Mouse (Mus musculus) limb, embryonic 12.5 days (tissue): ENCODE measurements around the gene Gimap8. TPM values are rescaled to one million over a fixed set of nuclear protein-coding genes. Genes with fewer than 3 reads are reported as not detected.
"Not testable (repeated sequence)": the region's sequence is repeated elsewhere in the genome, so short reads cannot be mapped to it uniquely, and the experiment has no call there.

Source experiments
- ATAC-seq: fragments of 200-750 bp; cut with Nextera tagmentation; 2 replicates; pipeline ENCODE4 v1.8.0; 2017; ENCODE audit warnings: low read depth, moderate TSS enrichment; ENCODE audit not compliant: insufficient number of reproducible peaks, insufficient read depth, low FRiP score, low TSS enrichment
- H3K27ac ChIP-seq: fragments of 300-500 bp; sonication (generic); 2 replicates; pipeline ENCODE4 v1.5.1; 2016; ENCODE audit warnings: mild to moderate bottlenecking, moderate library complexity
- H3K27me3 ChIP-seq: fragments of 300-500 bp; sonication (generic); 2 replicates; pipeline ENCODE4 v1.6.1; 2016; ENCODE audit warnings: mild to moderate bottlenecking, moderate library complexity
- H3K36me3 ChIP-seq: fragments of 300-500 bp; sonication (generic); 2 replicates; pipeline ENCODE4 v1.6.1; 2016; ENCODE audit warnings: mild to moderate bottlenecking, moderate library complexity
- H3K4me1 ChIP-seq: fragments of 300-500 bp; sonication (generic); replicated peaks from 2 replicates; pipeline ENCODE4 v1.6.1; 2016
- H3K4me2 ChIP-seq: fragments of 300-500 bp; sonication (generic); 2 replicates; pipeline ENCODE4 v1.6.1; 2016; ENCODE audit warnings: mild to moderate bottlenecking, moderate library complexity
- H3K4me3 ChIP-seq: fragments of 300-500 bp; sonication (generic); replicated peaks from 2 replicates; pipeline ENCODE4 v1.5.1; 2016; ENCODE audit warnings: mild to moderate bottlenecking
- H3K9ac ChIP-seq: fragments of 300-500 bp; sonication (generic); replicated peaks from 2 replicates; pipeline ENCODE4 v1.6.1; 2016; ENCODE audit warnings: mild to moderate bottlenecking, moderate library complexity
- H3K9me3 ChIP-seq: fragments of 300-500 bp; sonication (generic); 2 replicates; pipeline ENCODE4 v1.6.1; 2016; ENCODE audit warnings: mild to moderate bottlenecking, moderate library complexity
- WGBS: fragments of 180-500 bp; shearing (Covaris S2); methylation state at CpG from one replicate; pipeline ENCODE4 v1.1.7; 2016; 5-methylcytosine and 5-hydroxymethylcytosine counted together
- polyA plus RNA-seq: library from polyadenylated mRNA; unstranded; fragments of >200 nt; fragmentation: Nextera tagmentation; extraction: Ambion mirVana; gene quantifications from 2 replicates; pipeline ENCODE4 v1.2.1, GENCODE M21; 2016

Gene Gimap8
- polyA plus RNA-seq, 1 experiment from 2014 or later = 0.66 TPM

- ATAC-seq = no peak
- no peaks in the 10 kb centered on the region for H3K9me3 ChIP-seq
- WGBS = 85% methylated on average over 3 of the region's 3 CpGs
Measured at GRCm38 (mm10) chr6:48681472-48682090, 34.5 kb downstream of the Gimap8 start.

GRCm38 (mm10) chr6:48682271-48682670 is 35.2 kb downstream of the Gimap8 start:
- Histone ChIP-seq H3K4me1 (no peaks in the 10 kb centered on the region), H3K27ac (no peak overlapping the region), H3K9ac (no peak overlapping the region), H3K36me3 (no peaks in the 10 kb centered on the region), H3K4me3 (no peak overlapping the region), H3K4me2 (no peak overlapping the region), H3K9me3 (no peaks in the 10 kb centered on the region), H3K27me3 (no peaks in the 10 kb centered on the region)
- WGBS = 79% methylated on average over 4 of the region's 4 CpGs
- ATAC-seq = no peak

More at GRCm38 (mm10) chr6:48681472-48682090, 34.5 kb downstream of the Gimap8 start:
- no peak overlapping the region for H3K4me3 ChIP-seq
- H3K27me3 ChIP-seq = no peaks in the 10 kb centered on the region
- no peaks in the 10 kb centered on the region for H3K4me1 ChIP-seq
- H3K27ac ChIP-seq = no peak overlapping the region
- no peak overlapping the region for H3K9ac ChIP-seq
- H3K4me2 ChIP-seq = no peak overlapping the region
- H3K36me3 ChIP-seq = no peaks in the 10 kb centered on the region

- not testable (repeated sequence) for H3K9ac ChIP-seq, H3K27me3 ChIP-seq, H3K9me3 ChIP-seq, H3K36me3 ChIP-seq, H3K27ac ChIP-seq, H3K4me3 ChIP-seq, H3K4me1 ChIP-seq, H3K4me2 ChIP-seq, ATAC-seq
- WGBS = 97% methylated on average over 4 of the region's 4 CpGs
Measured at GRCm38 (mm10) chr6:48683263-48683821, 36.3 kb downstream of the Gimap8 start.

- Histone ChIP-seq H3K4me3 (no peak within 1 kb of the TSS), H3K9me3 (no peaks in the 10 kb centered on the region), H3K27ac (no peak within 1 kb of the TSS), H3K9ac (no peak within 1 kb of the TSS), H3K4me1 (no peaks in the 10 kb centered on the region), H3K4me2 (no peak within 1 kb of the TSS), H3K36me3 (no peaks in the 10 kb centered on the region), H3K27me3 (no peaks in the 10 kb centered on the region)
- ATAC-seq = no peak
- WGBS = 73% methylated on average over 5 of the region's 5 CpGs
Measured at GRCm38 (mm10) chr6:48684319-48684718, 37.3 kb downstream of the Gimap8 start, which contains the start of gene Gimap4. Gene Gimap4 (plus strand): TSS chr6:48684549.

- H3K4me3 ChIP-seq = no peak overlapping the region
- no peak for ATAC-seq
- 66% methylated on average over 4 of the region's 4 CpGs for WGBS
- no peaks in the 10 kb centered on the region for H3K9me3 ChIP-seq
- H3K4me2 ChIP-seq = no peak overlapping the region
- H3K4me1 ChIP-seq = no peaks in the 10 kb centered on the region
- no peaks in the 10 kb centered on the region for H3K27me3 ChIP-seq
- H3K9ac ChIP-seq = no peak overlapping the region
- H3K27ac ChIP-seq = no peak overlapping the region
- no peaks in the 10 kb centered on the region for H3K36me3 ChIP-seq
Measured at GRCm38 (mm10) chr6:48684806-48685205, 37.8 kb downstream of the Gimap8 start.

- no peaks in the 10 kb centered on the region for H3K9me3 ChIP-seq
- H3K36me3 ChIP-seq = no peaks in the 10 kb centered on the region
- H3K9ac ChIP-seq = no peak overlapping the region
- no peak overlapping the region for H3K27ac ChIP-seq
- H3K27me3 ChIP-seq = no peaks in the 10 kb centered on the region
- WGBS = 82% methylated on average over 2 of the region's 2 CpGs
- no peak overlapping the region for H3K4me3 ChIP-seq
- H3K4me1 ChIP-seq = no peaks in the 10 kb centered on the region
- H3K4me2 ChIP-seq = no peak overlapping the region
- no peak for ATAC-seq
Measured at GRCm38 (mm10) chr6:48685251-48685650, 38.2 kb downstream of the Gimap8 start.

- 82% methylated on average over 7 of the region's 7 CpGs for WGBS
- Histone ChIP-seq H3K9me3 (no peaks in the 10 kb centered on the region), H3K36me3 (no peaks in the 10 kb centered on the region), H3K4me3 (no peak overlapping the region), H3K9ac (no peak overlapping the region), H3K27me3 (no peaks in the 10 kb centered on the region), H3K27ac (no peak overlapping the region), H3K4me2 (no peak overlapping the region), H3K4me1 (no peaks in the 10 kb centered on the region)
- no peak for ATAC-seq
Measured at GRCm38 (mm10) chr6:48685694-48686665, 38.9 kb downstream of the Gimap8 start.

- no peaks in the 10 kb centered on the region for H3K4me1 ChIP-seq
- no peaks in the 10 kb centered on the region for H3K36me3 ChIP-seq
- H3K27ac ChIP-seq = no peak overlapping the region
- no peak for ATAC-seq
- H3K27me3 ChIP-seq = no peaks in the 10 kb centered on the region
- no peak overlapping the region for H3K4me2 ChIP-seq
- H3K9ac ChIP-seq = no peak overlapping the region
- WGBS = 88% methylated on average over 2 of the region's 2 CpGs
- H3K4me3 ChIP-seq = no peak overlapping the region
- no peaks in the 10 kb centered on the region for H3K9me3 ChIP-seq
Measured at GRCm38 (mm10) chr6:48687077-48687476, 40.0 kb downstream of the Gimap8 start.

- H3K4me1 ChIP-seq = no peaks in the 10 kb centered on the region
- ATAC-seq = no peak
- 89% methylated on average over 2 of the region's 2 CpGs for WGBS
Measured at GRCm38 (mm10) chr6:48689320-48689719, 42.3 kb downstream of the Gimap8 start.

GRCm38 (mm10) chr6:48692962-48693361 is 45.9 kb downstream of the Gimap8 start:
- no peak overlapping the region for H3K9ac ChIP-seq
- no peaks in the 10 kb centered on the region for H3K27me3 ChIP-seq
- no peak for ATAC-seq
- no peak overlapping the region for H3K4me2 ChIP-seq
- H3K36me3 ChIP-seq = no peaks in the 10 kb centered on the region
- H3K27ac ChIP-seq = no peak overlapping the region
- WGBS = 86% methylated on average over 6 of the region's 6 CpGs
- no peak overlapping the region for H3K4me3 ChIP-seq
- H3K9me3 ChIP-seq = 0 out of 2 replicates have a peak, but pooled peaks cover 6% of the 10 kb centered on the region
- no peaks in the 10 kb centered on the region for H3K4me1 ChIP-seq

More at GRCm38 (mm10) chr6:48689320-48689719, 42.3 kb downstream of the Gimap8 start:
- H3K27me3 ChIP-seq = no peaks in the 10 kb centered on the region
- no peaks in the 10 kb centered on the region for H3K9me3 ChIP-seq
- H3K4me3 ChIP-seq = no peak overlapping the region
- no peak overlapping the region for H3K4me2 ChIP-seq
- no peak overlapping the region for H3K9ac ChIP-seq
- no peaks in the 10 kb centered on the region for H3K36me3 ChIP-seq
- no peak overlapping the region for H3K27ac ChIP-seq

GRCm38 (mm10) chr6:48696830-48697554 is 50.0 kb downstream of the Gimap8 start:
- H3K4me1 ChIP-seq = no peaks in the 10 kb centered on the region
- H3K4me2 ChIP-seq = no peak overlapping the region
- 0 out of 2 replicates have a peak, but pooled peaks cover 6% of the 10 kb centered on the region for H3K9me3 ChIP-seq
- no peaks in the 10 kb centered on the region for H3K36me3 ChIP-seq
- no peak overlapping the region for H3K4me3 ChIP-seq
- H3K9ac ChIP-seq = no peak overlapping the region
- WGBS = 83% methylated on average over 4 of the region's 4 CpGs
- no peak overlapping the region for H3K27ac ChIP-seq
- no peak for ATAC-seq
- no peaks in the 10 kb centered on the region for H3K27me3 ChIP-seq
